Mouse (Mus musculus) frontal cortex, postnatal 36 days (tissue): ENCODE measurements at regions not wholly inside any gene's neighbourhood (a gene's known extent, or its start where the extent isn't known, plus 50 kb on each side); places are given as distances from the start of the nearest gene placed in this dataset.

Experiments
- DNase-seq, 2 experiments: peaks; one replicate each; pipeline ENCODE4 v3.0.0; 2022; ENCODE audit warnings: low spot score in 2 of 2

- DNase-seq: no peak
Measured at GRCm38 (mm10) chr15:52783940-52784339, 1100.8 kb upstream of the Gm7489 start.

DNA sequence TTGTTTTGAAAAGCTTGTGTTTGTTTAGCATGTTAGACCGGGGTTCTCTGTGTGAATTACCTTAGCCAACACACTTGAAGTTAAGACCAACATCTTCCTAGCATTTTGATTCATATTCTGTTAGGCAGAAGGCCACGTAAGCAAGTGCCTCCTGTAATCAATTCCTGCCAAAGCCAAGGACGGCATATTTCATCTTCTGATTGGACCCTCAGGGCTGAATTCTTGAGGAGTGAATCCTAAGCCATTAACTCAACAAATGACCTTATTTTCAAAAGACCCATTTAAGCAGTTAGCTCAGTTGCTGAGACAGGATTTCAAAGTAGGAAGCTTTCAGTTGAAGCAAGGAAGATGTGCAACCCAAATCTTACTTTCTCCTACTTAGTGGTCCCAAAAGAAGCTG lies 1099.5 kb upstream of the Gm7489 start:
- DNase-seq: no peak

DNA sequence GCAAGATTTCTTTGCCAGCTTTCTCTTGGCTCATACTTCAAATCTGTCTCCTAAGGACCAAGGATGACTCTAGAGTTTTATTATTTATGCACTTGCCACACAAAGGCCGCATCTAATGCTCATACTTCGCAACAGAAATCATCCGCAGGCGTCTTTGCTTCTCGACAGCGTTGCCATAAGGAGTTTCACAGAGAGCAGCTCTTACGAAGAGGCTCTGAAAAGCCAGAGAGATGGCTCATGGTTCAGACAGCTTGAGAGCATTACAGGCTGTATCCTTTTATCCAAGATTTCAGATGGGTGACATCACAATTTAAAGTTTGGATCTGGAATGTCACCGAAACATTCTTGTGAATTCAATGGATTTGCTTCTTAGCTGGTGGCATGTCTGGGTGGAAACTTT lies 1098.7 kb upstream of the Gm7489 start:
- no peak for DNase-seq

DNA sequence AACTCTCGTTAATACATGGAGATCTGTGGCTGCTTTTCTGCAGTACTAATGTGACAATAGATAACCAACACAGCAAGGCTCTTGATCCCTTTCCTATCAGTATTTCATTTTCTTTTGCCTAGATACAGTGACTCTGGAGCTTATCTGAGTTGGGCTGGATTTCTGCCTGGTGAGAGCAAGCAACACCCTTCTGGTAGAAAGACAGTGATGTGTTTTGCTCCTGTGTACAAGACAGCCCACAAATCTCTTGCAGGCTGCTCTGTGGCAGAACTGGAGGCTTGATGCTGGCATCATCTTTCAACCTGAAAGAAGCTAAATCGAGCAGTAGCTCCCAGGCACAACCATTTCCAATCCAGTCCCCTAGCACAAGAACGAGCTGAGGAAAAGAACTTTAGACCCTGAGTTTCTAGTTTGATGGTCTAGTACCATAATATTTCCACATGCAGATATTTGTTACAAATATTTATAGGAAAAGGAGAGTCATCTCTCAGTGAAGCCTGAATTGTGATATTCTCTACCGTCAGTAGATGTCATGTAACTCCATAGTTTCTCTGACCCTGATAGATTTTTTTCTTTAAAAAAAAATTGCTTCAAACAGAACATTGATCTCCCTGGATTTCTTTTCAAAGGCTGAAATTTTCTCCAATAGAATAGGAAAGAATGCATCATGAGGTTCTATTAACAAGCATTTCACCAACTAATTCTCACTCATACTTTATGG lies 1079.1 kb upstream of the Gm7489 start:
- DNase-seq: peak; percentile 19 to 48

- DNase-seq: peak in 1 of 2 experiments; percentile 17
Measured at GRCm38 (mm10) chr15:52808622-52809021, 1076.1 kb upstream of the Gm7489 start.

DNA sequence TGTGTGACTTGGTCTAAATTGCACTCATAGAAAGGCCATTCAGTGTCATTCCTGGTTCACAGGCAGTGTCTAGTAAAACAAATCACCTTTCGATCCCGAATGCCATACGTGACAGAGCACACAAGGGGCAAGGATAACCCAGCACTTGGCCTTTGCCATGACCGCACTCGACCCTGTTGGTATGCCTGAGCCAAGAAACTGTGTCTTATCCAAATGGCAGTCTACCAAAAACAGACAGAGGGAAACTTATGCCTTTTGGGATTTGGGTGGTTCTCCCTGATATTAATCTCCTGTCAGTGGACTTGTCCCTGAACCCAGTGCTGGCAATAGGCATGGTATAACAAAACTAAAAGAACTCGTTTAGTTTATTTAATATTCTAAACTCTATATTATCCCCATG lies 1063.9 kb upstream of the Gm7489 start:
- no peak for DNase-seq

- no peak for DNase-seq
Measured at GRCm38 (mm10) chr15:52836896-52837295, 1047.8 kb upstream of the Gm7489 start.

- DNase-seq: no peak
Measured at GRCm38 (mm10) chr15:52848132-52848531, 1036.6 kb upstream of the Gm7489 start.

DNA sequence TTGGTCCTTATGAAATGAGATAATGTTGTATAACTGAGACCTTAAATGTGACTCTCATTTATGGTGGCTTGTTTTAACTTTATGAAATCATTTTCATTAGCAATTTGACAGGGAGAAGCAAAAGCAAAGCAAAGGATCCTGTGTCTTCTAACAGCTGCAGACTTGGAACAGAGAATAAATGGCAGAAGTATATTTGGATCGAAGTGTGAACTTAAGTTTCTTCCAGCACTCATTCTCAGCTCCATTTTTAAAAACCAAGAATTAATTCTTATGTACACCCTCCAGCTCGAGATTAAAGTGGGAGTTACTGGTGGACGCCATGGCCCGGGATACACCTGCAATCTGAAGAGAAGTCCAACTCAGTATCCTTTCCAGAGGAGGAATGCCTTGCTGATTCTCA lies 1026.0 kb upstream of the Gm7489 start:
- DNase-seq: peak; percentile 4 to 36

GRCm38 (mm10) chr15:52863494-52863893 lies 1021.2 kb upstream of the Gm7489 start:
- no peak for DNase-seq

DNA sequence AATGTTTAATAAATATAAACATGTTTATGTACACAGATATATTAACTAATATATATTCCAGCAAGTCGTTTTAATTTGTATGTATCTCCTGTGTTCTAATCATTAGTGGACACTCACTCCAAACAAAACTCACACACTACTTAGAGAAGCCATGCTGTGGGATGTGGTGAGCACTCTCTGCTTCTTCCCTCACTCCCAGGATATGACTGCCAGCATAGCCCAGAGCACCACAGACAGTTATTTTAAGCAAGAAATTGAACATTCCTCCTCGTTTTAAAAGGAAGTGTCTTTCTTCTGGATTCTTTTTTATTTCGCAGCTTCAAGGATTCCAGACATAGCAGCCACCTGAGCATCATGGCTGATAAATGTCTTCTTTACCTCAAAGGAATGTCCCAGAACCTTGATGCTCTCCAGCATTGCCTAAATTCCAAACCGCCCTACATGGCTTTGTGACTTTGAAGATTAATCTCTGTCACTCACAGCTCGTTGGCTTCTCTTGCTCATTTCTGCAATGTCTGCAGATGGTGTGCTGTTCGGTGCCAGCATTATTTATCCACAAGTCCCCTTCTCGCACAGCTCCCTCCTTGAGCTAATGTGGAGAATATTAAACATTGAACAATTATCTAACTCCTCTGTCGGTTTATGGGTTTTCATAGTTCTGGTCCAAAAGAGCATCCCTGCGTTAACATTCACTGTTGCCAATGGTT lies 992.3 kb upstream of the Gm7489 start:
- no peak for DNase-seq

DNA sequence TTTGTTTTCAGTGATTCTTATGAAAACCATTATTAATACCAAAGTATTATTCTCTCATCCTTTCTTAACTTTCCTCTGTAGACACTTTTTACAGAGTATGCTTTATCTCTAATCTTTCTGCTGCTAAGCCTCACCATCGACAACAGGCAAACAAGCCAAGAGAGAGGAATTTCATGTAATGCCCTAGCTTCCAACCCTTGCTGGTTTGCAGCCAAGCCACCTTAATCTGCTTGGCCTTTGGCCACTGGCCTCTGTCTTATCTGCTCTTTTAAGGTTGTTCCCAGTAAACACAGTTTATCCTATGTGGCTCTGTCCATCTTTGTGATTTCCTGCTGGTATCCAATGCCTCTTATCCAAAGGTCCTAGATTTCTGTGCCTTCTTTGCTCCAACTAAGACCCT lies 986.6 kb upstream of the Gm7489 start:
- no peak for DNase-seq

GRCm38 (mm10) chr15:52899403-52899802 lies 985.3 kb upstream of the Gm7489 start:
- DNase-seq: no peak

- no peak for DNase-seq
Measured at GRCm38 (mm10) chr15:52899822-52900221, 984.9 kb upstream of the Gm7489 start.

DNA sequence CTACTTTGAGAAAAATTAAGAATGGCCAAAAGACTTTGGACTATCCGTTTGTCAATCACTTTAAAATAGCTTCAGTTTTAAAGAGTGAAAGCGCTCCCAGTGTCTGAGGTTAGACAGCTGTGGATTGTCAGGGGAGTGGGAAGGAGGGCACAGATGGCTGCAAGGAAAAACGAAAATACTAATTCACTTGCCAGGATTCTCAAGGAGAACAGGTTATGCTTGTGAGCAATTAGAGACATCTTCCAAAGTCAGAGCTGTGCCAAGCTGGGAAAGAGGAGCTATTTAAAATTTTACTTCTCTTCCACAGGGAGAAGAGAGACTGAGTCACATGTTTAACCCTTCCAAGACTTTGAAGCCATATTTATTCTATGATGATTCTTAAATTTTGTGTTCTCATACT lies 979.5 kb upstream of the Gm7489 start:
- DNase-seq: peak; percentile 9 to 51

DNA sequence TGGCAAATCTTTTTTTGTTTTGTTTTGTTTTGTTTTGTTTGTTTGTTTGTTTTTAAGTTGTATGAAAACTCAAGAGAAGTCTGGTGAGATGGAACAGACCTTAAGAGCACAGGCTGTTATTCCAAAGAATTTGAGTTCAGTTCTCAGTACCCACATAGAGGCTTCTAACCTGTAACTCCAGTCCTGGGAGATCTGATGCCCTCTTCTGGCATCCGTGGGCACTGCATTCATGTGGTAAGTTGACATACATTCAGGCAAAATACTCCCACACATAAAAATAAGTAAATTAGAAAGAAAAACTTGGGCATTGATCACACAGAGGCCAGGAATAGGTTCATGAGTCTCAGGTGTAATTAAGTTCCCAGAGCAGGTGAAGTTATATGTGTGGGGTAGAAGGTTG lies 977.5 kb upstream of the Gm7489 start:
- no peak for DNase-seq

GRCm38 (mm10) chr15:52922277-52922676 lies 962.4 kb upstream of the Gm7489 start:
- DNase-seq: no peak

GRCm38 (mm10) chr15:52928408-52928807 lies 956.3 kb upstream of the Gm7489 start:
- no peak for DNase-seq

DNA sequence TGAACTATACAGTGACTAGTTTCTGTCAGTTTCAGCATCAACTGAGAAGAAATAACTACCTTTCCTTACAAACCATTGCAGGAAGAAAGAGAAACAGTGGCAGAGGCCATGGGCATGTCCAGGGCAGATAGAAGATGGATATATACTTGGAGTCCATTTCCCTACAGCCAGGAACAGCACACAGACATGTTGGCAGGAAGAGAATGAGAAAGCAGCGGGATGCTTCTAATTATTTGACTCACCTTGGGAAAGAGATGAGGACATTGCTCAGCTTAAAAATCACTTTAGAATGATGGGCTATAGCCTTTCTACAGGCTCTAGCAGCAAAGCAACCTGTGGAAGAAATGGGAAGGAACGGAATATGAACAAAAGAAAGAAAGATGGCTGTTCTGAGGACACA lies 947.6 kb upstream of the Gm7489 start:
- no peak for DNase-seq

- DNase-seq: no peak
Measured at GRCm38 (mm10) chr15:52944592-52944991, 940.1 kb upstream of the Gm7489 start.

- no peak for DNase-seq
Measured at GRCm38 (mm10) chr15:52948196-52948595, 936.5 kb upstream of the Gm7489 start.

DNA sequence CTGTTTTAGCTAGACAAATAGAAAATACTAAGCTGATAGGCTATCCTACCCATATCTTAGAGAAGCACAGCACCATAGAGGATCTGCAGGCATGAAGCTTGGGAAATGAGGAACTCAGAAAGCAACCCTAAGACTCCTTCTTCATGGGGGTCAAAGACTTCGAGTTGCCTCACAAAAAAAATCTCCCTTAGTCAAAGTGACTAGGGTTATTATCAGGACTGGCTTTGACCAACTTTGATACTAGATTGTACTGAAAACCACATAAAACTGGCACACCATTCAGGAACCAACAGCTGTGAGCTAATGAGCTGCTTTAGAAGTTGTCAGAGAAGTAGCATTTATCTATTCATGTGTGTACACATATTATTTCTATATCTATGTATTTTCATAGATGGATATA lies 931.2 kb upstream of the Gm7489 start:
- no peak for DNase-seq
